Mouse (Mus musculus) splenic B cell, adult 2 months (primary cell): Measurements from ENCODE around the gene Gm21988.

Source experiments
- DNase-seq: peaks from one replicate; pipeline ENCODE4 v3.0.0-alpha.2; 2011; ENCODE audit warnings: low read depth, low spot score
- H3K27me3 ChIP-seq: 2 replicates; pipeline ENCODE4 v1.6.1; 2012; ENCODE audit warnings: mild to moderate bottlenecking, low read length, moderate library complexity, mixed read lengths; ENCODE audit not compliant: control insufficient read depth, poor library complexity, insufficient read depth, severe bottlenecking
- H3K36me3 ChIP-seq: 2 replicates; pipeline ENCODE4 v1.6.1; 2012; ENCODE audit warnings: mild to moderate bottlenecking, low read length, moderate library complexity, mixed read lengths; ENCODE audit not compliant: control insufficient read depth, poor library complexity, insufficient read depth, severe bottlenecking

Gene Gm21988

GRCm38 (mm10) chr11:70198332-70198731 lies 41.3 kb downstream of the Gm21988 start:
- no peaks in the 10 kb centered on the region for H3K27me3 ChIP-seq
- no peak for DNase-seq

GRCm38 (mm10) chr11:70193354-70194285 lies 46.0 kb downstream of the Gm21988 start:
- Histone ChIP-seq H3K36me3 (no peaks in the 10 kb centered on the region), H3K27me3 (no peaks in the 10 kb centered on the region)
- no peak for DNase-seq

More at GRCm38 (mm10) chr11:70198332-70198731, 41.3 kb downstream of the Gm21988 start:
- no peaks in the 10 kb centered on the region for H3K36me3 ChIP-seq

GRCm38 (mm10) chr11:70192157-70192556 lies 47.5 kb downstream of the Gm21988 start:
- no peak for DNase-seq

GRCm38 (mm10) chr11:70191188-70191587 lies 48.4 kb downstream of the Gm21988 start:
- no peaks in the 10 kb centered on the region for H3K36me3 ChIP-seq
- no peak for DNase-seq

More at GRCm38 (mm10) chr11:70192157-70192556, 47.5 kb downstream of the Gm21988 start:
- H3K36me3 ChIP-seq, result no peaks in the 10 kb centered on the region
- H3K27me3 ChIP-seq, result no peaks in the 10 kb centered on the region

GRCm38 (mm10) chr11:70189319-70190134 lies 50.1 kb downstream of the Gm21988 start:
- Histone ChIP-seq H3K27me3 (no peaks in the 10 kb centered on the region), H3K36me3 (no peaks in the 10 kb centered on the region)
- DNase-seq, result no peak

More at GRCm38 (mm10) chr11:70191188-70191587, 48.4 kb downstream of the Gm21988 start:
- H3K27me3 ChIP-seq, result no peaks in the 10 kb centered on the region
